Mouse (Mus musculus): ENCODE data around the gene Cyp2c23. TPM values are rescaled to one million over a fixed set of nuclear protein-coding genes. Genes with fewer than 3 reads are reported as not detected.

The Cyp2c23 gene
- polyA plus RNA-seq, 1 experiment from 2014 or later: 0.08 TPM

GRCm38 (mm10) chr19:43986069-43986794, 42.8 kb downstream of the Cyp2c23 start, which contains the start of gene Cpn1:
TSS of gene Cpn1 (minus strand) at chr19:43986556.
- WGBS: 21% methylated on average over 30 of the region's 30 CpGs
- Histone ChIP-seq H3K9ac (replicated peaks) (no peak within 1 kb of the TSS), H3K9me3 (no peaks in the 10 kb centered on the region), H3K36me3 (no peaks in the 10 kb centered on the region), H3K27ac (no peak within 1 kb of the TSS), H3K27me3 (0 out of 2 replicates have a peak, but pooled peaks cover 5% of the 10 kb centered on the region), H3K4me3 (replicated peaks) (peak within 1 kb of the TSS; percentile 15), H3K4me1 (replicated peaks) (peaks cover 8% of the 10 kb centered on the region), H3K4me2 (replicated peaks) (peak within 1 kb of the TSS; percentile 43)
- no peak for ATAC-seq

- WGBS: 94% methylated on average over 5 of the region's 5 CpGs
- Histone ChIP-seq H3K9me3 (no peaks in the 10 kb centered on the region), H3K27me3 (0 out of 2 replicates have a peak, but pooled peaks cover 5% of the 10 kb centered on the region), H3K4me2 (replicated peaks) (no peak overlapping the region), H3K9ac (replicated peaks) (no peak overlapping the region), H3K36me3 (no peaks in the 10 kb centered on the region), H3K4me3 (replicated peaks) (no peak overlapping the region), H3K4me1 (replicated peaks) (peaks cover 8% of the 10 kb centered on the region), H3K27ac (no peak overlapping the region)
- ATAC-seq: no peak
These were observed 47.0 kb downstream of the Cyp2c23 start for GRCm38 (mm10) chr19:43981992-43982391.

- 94% methylated on average over 17 of the region's 17 CpGs for WGBS
- no peak overlapping the region for H3K4me2 ChIP-seq (replicated peaks)
- H3K4me1 ChIP-seq (replicated peaks): no peaks in the 10 kb centered on the region
- H3K9ac ChIP-seq (replicated peaks): no peak overlapping the region
- ATAC-seq: no peak
- H3K36me3 ChIP-seq: no peaks in the 10 kb centered on the region
- 0 out of 2 replicates have a peak, but pooled peaks cover under 1% of the 10 kb centered on the region for H3K27me3 ChIP-seq
- H3K9me3 ChIP-seq: no peaks in the 10 kb centered on the region
- H3K27ac ChIP-seq: no peak overlapping the region
- no peak overlapping the region for H3K4me3 ChIP-seq (replicated peaks)
These were observed 48.3 kb downstream of the Cyp2c23 start for GRCm38 (mm10) chr19:43980711-43981110.

- Histone ChIP-seq H3K4me3 (replicated peaks) (no peak overlapping the region), H3K4me2 (replicated peaks) (no peak overlapping the region), H3K9ac (replicated peaks) (no peak overlapping the region), H3K27me3 (no peaks in the 10 kb centered on the region), H3K27ac (no peak overlapping the region), H3K4me1 (replicated peaks) (no peaks in the 10 kb centered on the region), H3K9me3 (no peaks in the 10 kb centered on the region), H3K36me3 (no peaks in the 10 kb centered on the region)
- WGBS: 89% methylated on average over 3 of the region's 3 CpGs
- no peak for ATAC-seq
These were observed 51.2 kb downstream of the Cyp2c23 start for GRCm38 (mm10) chr19:43977799-43978198.

- ATAC-seq: no peak
- H3K4me1 ChIP-seq (replicated peaks): no peaks in the 10 kb centered on the region
- no peaks in the 10 kb centered on the region for H3K27me3 ChIP-seq
- H3K9me3 ChIP-seq: no peaks in the 10 kb centered on the region
- no peak overlapping the region for H3K27ac ChIP-seq
- no peaks in the 10 kb centered on the region for H3K36me3 ChIP-seq
- no peak overlapping the region for H3K9ac ChIP-seq (replicated peaks)
- no peak overlapping the region for H3K4me2 ChIP-seq (replicated peaks)
- 80% methylated on average over 6 of the region's 6 CpGs for WGBS
- no peak overlapping the region for H3K4me3 ChIP-seq (replicated peaks)
These were observed 52.3 kb downstream of the Cyp2c23 start for GRCm38 (mm10) chr19:43976661-43977060.

- WGBS: 93% methylated on average over 6 of the region's 6 CpGs
These were observed 54.8 kb downstream of the Cyp2c23 start for GRCm38 (mm10) chr19:43974221-43974620.

DNA sequence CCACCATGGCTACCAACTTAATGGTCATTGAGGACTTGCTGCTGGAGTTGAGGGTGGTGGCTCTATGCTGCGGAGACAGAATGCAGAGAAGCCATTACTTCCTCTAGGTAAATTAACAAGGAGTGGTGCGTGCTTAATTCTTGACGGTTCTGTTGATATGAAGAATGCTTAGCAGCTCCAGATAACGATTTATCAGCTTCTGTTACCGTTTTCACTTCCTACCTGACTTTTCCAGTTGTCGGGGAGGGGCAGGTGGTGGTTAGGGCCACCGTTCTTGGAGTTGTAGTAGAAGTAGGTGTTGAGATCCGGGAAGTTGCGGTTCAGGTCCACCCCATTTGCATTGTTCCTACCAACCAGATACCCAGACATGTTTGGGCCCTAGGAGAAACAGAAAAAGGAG, 55.3 kb downstream of the Cyp2c23 start:
- Histone ChIP-seq H3K27ac (no peak overlapping the region), H3K36me3 (no peaks in the 10 kb centered on the region), H3K9me3 (no peaks in the 10 kb centered on the region), H3K9ac (replicated peaks) (no peak overlapping the region), H3K27me3 (no peaks in the 10 kb centered on the region), H3K4me1 (replicated peaks) (no peaks in the 10 kb centered on the region), H3K4me2 (replicated peaks) (no peak overlapping the region), H3K4me3 (replicated peaks) (no peak overlapping the region)
- WGBS: 94% methylated on average over 9 of the region's 9 CpGs
- ATAC-seq: no peak

More at GRCm38 (mm10) chr19:43974221-43974620, 54.8 kb downstream of the Cyp2c23 start:
- Histone ChIP-seq H3K27me3 (no peaks in the 10 kb centered on the region), H3K4me3 (replicated peaks) (no peak overlapping the region), H3K27ac (no peak overlapping the region), H3K9me3 (no peaks in the 10 kb centered on the region), H3K9ac (replicated peaks) (no peak overlapping the region), H3K4me1 (replicated peaks) (no peaks in the 10 kb centered on the region), H3K36me3 (no peaks in the 10 kb centered on the region), H3K4me2 (replicated peaks) (no peak overlapping the region)
- no peak for ATAC-seq

GRCm38 (mm10) chr19:43972129-43972528, 56.9 kb downstream of the Cyp2c23 start:
- Histone ChIP-seq H3K4me2 (replicated peaks) (no peak overlapping the region), H3K9ac (replicated peaks) (no peak overlapping the region), H3K27me3 (no peaks in the 10 kb centered on the region), H3K9me3 (no peaks in the 10 kb centered on the region), H3K4me1 (replicated peaks) (no peaks in the 10 kb centered on the region), H3K4me3 (replicated peaks) (no peak overlapping the region), H3K36me3 (no peaks in the 10 kb centered on the region), H3K27ac (no peak overlapping the region)
- WGBS: 93% methylated on average over 8 of the region's 8 CpGs
- ATAC-seq: no peak

DNA sequence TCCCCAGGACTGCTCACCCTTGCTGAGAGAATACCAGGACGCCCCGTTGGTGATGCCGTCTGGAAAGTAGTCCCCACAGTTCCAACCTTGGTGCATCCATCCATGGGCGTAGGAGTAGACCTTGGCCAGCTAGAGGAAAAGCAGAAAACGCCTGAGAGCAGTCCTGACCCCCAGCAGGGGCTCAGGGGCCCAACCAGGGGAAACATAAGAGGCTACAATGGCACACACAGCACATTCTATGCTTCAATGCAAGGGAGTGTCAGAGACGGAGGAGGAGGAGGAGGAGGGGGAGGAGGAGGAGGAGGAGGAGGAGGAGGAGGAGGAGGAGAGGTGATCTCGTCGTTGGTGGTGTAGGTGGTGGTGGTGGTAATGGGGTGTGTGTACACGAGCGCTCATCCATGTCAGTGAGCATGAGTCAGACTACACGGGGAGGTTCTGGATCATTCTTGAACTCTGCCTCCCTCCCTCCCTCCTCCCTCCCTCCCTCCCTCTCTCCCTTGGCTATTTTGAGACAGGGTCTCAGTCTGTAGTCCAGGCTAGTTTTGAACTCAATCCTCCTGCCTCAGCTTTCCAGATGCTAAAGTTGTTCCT, 60.5 kb downstream of the Cyp2c23 start:
- 38% methylated on average over 10 of the region's 11 CpGs for WGBS
- H3K27ac ChIP-seq: no peak overlapping the region
- H3K9me3 ChIP-seq: no peaks in the 10 kb centered on the region
- H3K4me1 ChIP-seq (replicated peaks): no peaks in the 10 kb centered on the region
- H3K4me3 ChIP-seq (replicated peaks): no peak overlapping the region
- no peak overlapping the region for H3K4me2 ChIP-seq (replicated peaks)
- no peak overlapping the region for H3K9ac ChIP-seq (replicated peaks)
- no peaks in the 10 kb centered on the region for H3K36me3 ChIP-seq
- H3K27me3 ChIP-seq: no peaks in the 10 kb centered on the region
- no peak for ATAC-seq

DNA sequence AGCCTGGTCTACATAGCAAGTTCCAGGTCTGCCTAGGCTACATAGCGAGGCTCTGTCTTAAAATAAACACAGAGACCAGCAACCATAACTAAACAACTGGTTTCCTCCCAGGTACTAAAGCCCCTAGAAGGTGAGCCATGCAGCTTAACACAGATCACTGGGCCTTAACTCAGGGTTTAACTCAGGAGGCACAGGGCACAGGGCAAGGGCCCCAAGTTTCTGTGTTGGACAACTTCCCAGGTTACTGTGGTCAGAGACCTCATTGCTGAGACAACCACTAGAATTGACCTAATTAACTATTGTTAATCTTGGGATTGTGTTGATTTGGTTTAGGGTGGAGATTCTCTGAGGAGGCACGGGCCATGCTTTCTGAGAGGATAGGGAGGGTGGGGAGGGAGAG, 62.5 kb downstream of the Cyp2c23 start:
- 82% methylated on average over 2 of the region's 2 CpGs for WGBS
- no peak for ATAC-seq
- H3K27ac ChIP-seq: no peak overlapping the region
- no peaks in the 10 kb centered on the region for H3K36me3 ChIP-seq
- H3K4me1 ChIP-seq (replicated peaks): no peaks in the 10 kb centered on the region
- H3K9me3 ChIP-seq: no peaks in the 10 kb centered on the region
- no peak overlapping the region for H3K4me2 ChIP-seq (replicated peaks)
- H3K4me3 ChIP-seq (replicated peaks): no peak overlapping the region
- H3K9ac ChIP-seq (replicated peaks): no peak overlapping the region
- H3K27me3 ChIP-seq: no peaks in the 10 kb centered on the region

GRCm38 (mm10) chr19:43965496-43966085, 63.4 kb downstream of the Cyp2c23 start:
- H3K27me3 ChIP-seq: no peaks in the 10 kb centered on the region
- H3K36me3 ChIP-seq: no peaks in the 10 kb centered on the region
- no peak for ATAC-seq
- no peak overlapping the region for H3K9ac ChIP-seq (replicated peaks)
- no peaks in the 10 kb centered on the region for H3K9me3 ChIP-seq
- H3K4me2 ChIP-seq (replicated peaks): no peak overlapping the region
- no peak overlapping the region for H3K27ac ChIP-seq
- no peak overlapping the region for H3K4me3 ChIP-seq (replicated peaks)
- WGBS: 92% methylated on average over 11 of the region's 11 CpGs
- H3K4me1 ChIP-seq (replicated peaks): no peaks in the 10 kb centered on the region

- Histone ChIP-seq H3K4me3 (replicated peaks) (no peak overlapping the region), H3K4me1 (replicated peaks) (no peaks in the 10 kb centered on the region), H3K36me3 (no peaks in the 10 kb centered on the region), H3K9ac (replicated peaks) (no peak overlapping the region), H3K9me3 (no peaks in the 10 kb centered on the region), H3K4me2 (replicated peaks) (no peak overlapping the region), H3K27ac (no peak overlapping the region), H3K27me3 (no peaks in the 10 kb centered on the region)
- no peak for ATAC-seq
- WGBS: 73% methylated on average over 9 of the region's 9 CpGs
These were observed 66.2 kb downstream of the Cyp2c23 start for GRCm38 (mm10) chr19:43962795-43963194.
